21 mouse cellular contexts compared by ENCODE assay signal in genomic region chr12:9050824-9051223, GRCm38 (mm10). TPM values are rescaled to one million over a fixed set of nuclear protein-coding genes. Genes with fewer than 3 reads are reported as not detected.
A peak's percentile ranks its signal among the peaks of the same experiment; 100 is the strongest.
DNase-seq lines count a peak whose midpoint lies in the region; ATAC-seq and TF ChIP-seq lines count a peak whose summit lies in the region.
"Had no signal": no experiment of that assay in that cellular context is flagged by ENCODE, and none has a peak within 500 bp of the region (broad histone marks: within the 10 kb centered on the region; RNA-seq: fewer than 3 reads in every experiment).

No protein-coding gene starts in this region.

- no peak for TF ChIP-seq EP300 in liver, postnatal 0 days (IDR thresholded peaks at IDR 0.05; ENCODE audit: low read depth)

- no peaks in the 10 kb centered on the region for H3K4me1 ChIP-seq in liver, postnatal 0 days (ENCODE audit: insufficient read depth)
- H3K4me1 ChIP-seq in limb, embryonic 12.5 days (replicated peaks): peaks cover 5% of the 10 kb centered on the region
- H3K4me1 ChIP-seq: forebrain, embryonic 15.5 days; hindbrain, embryonic 10.5 days; stomach, embryonic 15.5 days had no signal

- WGBS in liver, postnatal 0 days (ENCODE audit: insufficient replicate concordance): 12% methylated on average over 6 of the region's 6 CpGs
- 17% methylated on average over 6 of the region's 6 CpGs for WGBS in limb, embryonic 12.5 days

- H3K9me3 ChIP-seq in liver, postnatal 0 days (ENCODE audit: low read length): no peaks in the 10 kb centered on the region
- H3K9me3 ChIP-seq in limb, embryonic 12.5 days: no peaks in the 10 kb centered on the region
- H3K9me3 ChIP-seq: forebrain, embryonic 15.5 days; hindbrain, embryonic 10.5 days; liver, embryonic 13.5 days; lung, embryonic 15.5 days; stomach, embryonic 15.5 days had no signal

- DNase-seq in heart, postnatal 10 days: peak; percentile 35 to 41
- DNase-seq in heart, postnatal 25 days (ENCODE audit: low spot score): no peak
- peak; percentile 7 for DNase-seq in liver
- no peak for DNase-seq in liver, postnatal 0 days
- DNase-seq in ZHBTc4 (ENCODE audit: low read depth, low spot score): peak; percentile 46
- no peak for DNase-seq in urinary bladder, adult 2 months (ENCODE audit: low spot score)
- DNase-seq: adrenal gland, postnatal 14 days; cerebellum, adult 9-11 months; gastrocnemius, postnatal 25 days; kidney, adult 9 months; liver, embryonic 13.5 days; thymus, adult 18-20 months; thymus, postnatal 4 days had no signal

- no peak overlapping the region for H3K4me3 ChIP-seq in liver, postnatal 0 days (ENCODE audit: low read depth, low read length)
- H3K4me3 ChIP-seq in limb, embryonic 12.5 days (replicated peaks): no peak overlapping the region
- H3K4me3 ChIP-seq: forebrain, embryonic 15.5 days; hindbrain, embryonic 10.5 days; layer of hippocampus, adult 2 months; liver, embryonic 13.5 days; lung, embryonic 15.5 days; stomach, embryonic 15.5 days had no signal

- intact Hi-C loops in heart, postnatal 10 days (cut with DNase I): loop anchor here (5.0 to 10.0 kb wide), 3 partner anchors 116 to 1536 kb away; no protein-coding TSS in a partner anchor
- intact Hi-C loops in heart, postnatal 25 days (cut with DNase I): loop anchor here (5.0 kb wide), 5 partner anchors 116 to 1541 kb away; no protein-coding TSS in a partner anchor

- H3K27me3 ChIP-seq in liver, postnatal 0 days (ENCODE audit: insufficient read depth, low read length): no peaks in the 10 kb centered on the region
- H3K27me3 ChIP-seq in limb, embryonic 12.5 days: peaks cover 5% of the 10 kb centered on the region; the same call in 1 of the 2 replicates
- H3K27me3 ChIP-seq: forebrain, embryonic 15.5 days; liver, embryonic 13.5 days; lung, embryonic 15.5 days; stomach, embryonic 15.5 days had no signal

- no peaks in the 10 kb centered on the region for H3K36me3 ChIP-seq in liver, postnatal 0 days (replicated peaks; ENCODE audit: insufficient read depth, low read length)
- H3K36me3 ChIP-seq in limb, embryonic 12.5 days: no peaks in the 10 kb centered on the region
- H3K36me3 ChIP-seq: forebrain, embryonic 15.5 days; hindbrain, embryonic 10.5 days; liver, embryonic 13.5 days; lung, embryonic 15.5 days; stomach, embryonic 15.5 days had no signal

- H3K9ac ChIP-seq in liver, postnatal 0 days (replicated peaks): no peak overlapping the region
- H3K9ac ChIP-seq in limb, embryonic 12.5 days (replicated peaks): no peak overlapping the region
- H3K9ac ChIP-seq: forebrain, embryonic 15.5 days; liver, embryonic 13.5 days; lung, embryonic 15.5 days; stomach, embryonic 15.5 days had no signal

- H3K4me2 ChIP-seq in liver, postnatal 0 days (ENCODE audit: low read depth, low read length): no peak overlapping the region
- peak overlapping the region; percentile 3; the same call in 1 of the 2 replicates for H3K4me2 ChIP-seq in limb, embryonic 12.5 days
- H3K4me2 ChIP-seq: forebrain, embryonic 15.5 days; heart, embryonic 11.5 days; liver, embryonic 13.5 days; lung, embryonic 15.5 days; stomach, embryonic 15.5 days had no signal

- no peak for ATAC-seq in liver, postnatal 0 days
- no peak for ATAC-seq in limb, embryonic 12.5 days (ENCODE audit: insufficient number of reproducible peaks, insufficient read depth, low FRiP score, low TSS enrichment, low read depth)
- ATAC-seq: forebrain, embryonic 15.5 days; hindbrain, postnatal 0 days had no signal

- no peak overlapping the region for H3K27ac ChIP-seq in liver, postnatal 0 days (ENCODE audit: low read depth)
- H3K27ac ChIP-seq in limb, embryonic 12.5 days: no peak overlapping the region
- H3K27ac ChIP-seq: forebrain, embryonic 15.5 days; hindbrain, embryonic 10.5 days; hindbrain, postnatal 0 days; layer of hippocampus, adult 2 months; liver, embryonic 13.5 days; lung, embryonic 15.5 days; stomach, embryonic 15.5 days had no signal

- TF ChIP-seq CTCF in liver, postnatal 0 days (IDR thresholded peaks at IDR 0.05; ENCODE audit: low read depth): no peak

RNA-seq across cellular contexts. Expression of gene Ttc32, which starts 21.0 kb away (rescaled TPM):
- 10 to 100 TPM; 18.3 to 22.8 TPM for total RNA-seq in heart, postnatal 10 days (2021)
- total RNA-seq in heart, postnatal 25 days (2021): 10 to 100 TPM; 24.5 to 26.1 TPM
- 15.2 and 19.1 TPM in 2 replicates for polyA plus RNA-seq in liver, postnatal 0 days (2015; fragmentation: Nextera tagmentation; extraction: Ambion mirVana)
- 15.7 and 17.2 TPM in 2 replicates for polyA plus RNA-seq in limb, embryonic 12.5 days (2016; fragmentation: Nextera tagmentation; extraction: Ambion mirVana)
- polyA plus RNA-seq in urinary bladder, adult 2 months (2012; rRNA removed): 8.0 and 9.2 TPM in 2 replicates

Comparison
In these comparisons a context has a peak if more than half of its experiments do, and no peak if none do; other contexts are left out.
1. DNase-seq: peak in heart, postnatal 10 days (2 of 2), liver (single experiment) and ZHBTc4 (single experiment); none in heart, postnatal 25 days (single experiment), liver, postnatal 0 days (single experiment) and urinary bladder, adult 2 months (single experiment).